Mouse (Mus musculus) MEL (cell line): ENCODE measurements around the gene Arrb1.

Experiments used
- CTCF ChIP-seq, 3 experiments: IDR thresholded peaks in 2 of 3; conservative IDR thresholded peaks in 1 of 3; 2 replicates each; pipeline ENCODE4 v1.5.1; 2011 to 2012; ENCODE audit warnings: low read length in 3 of 3, low read depth in 2 of 3, mild to moderate bottlenecking in 2 of 3, improper control_type of control experiment in 1 of 3, inconsistent platforms in 1 of 3, mixed read lengths in 1 of 3, moderate library complexity in 1 of 3; ENCODE audit not compliant: control insufficient read depth in 1 of 3, insufficient read depth in 1 of 3, poor library complexity in 1 of 3, severe bottlenecking in 1 of 3
- MAX ChIP-seq: IDR thresholded peaks from 2 replicates; pipeline ENCODE4 v1.6.1; 2011; ENCODE audit warnings: low read length, improper control_type of control experiment
- POLR2A ChIP-seq, 2 experiments: IDR thresholded peaks; 2 replicates each; pipeline ENCODE4 v1.6.1; 2011 to 2012; ENCODE audit warnings: low read length in 2 of 2, mild to moderate bottlenecking in 2 of 2, control low read depth in 1 of 2, improper control_type of control experiment in 1 of 2, low read depth in 1 of 2, moderate library complexity in 1 of 2; ENCODE audit not compliant: control insufficient read depth in 1 of 2, insufficient read depth in 1 of 2, poor library complexity in 1 of 2
- SMC3 ChIP-seq: IDR thresholded peaks from 2 replicates; pipeline ENCODE4 v1.6.1; 2011; ENCODE audit warnings: low read depth, low read length, improper control_type of control experiment
- ZKSCAN1 ChIP-seq: IDR thresholded peaks from 2 replicates; pipeline ENCODE4 v1.6.1; 2012; ENCODE audit warnings: low read depth, mild to moderate bottlenecking, inconsistent platforms, low read length, improper control_type of control experiment, moderate library complexity

DNA sequence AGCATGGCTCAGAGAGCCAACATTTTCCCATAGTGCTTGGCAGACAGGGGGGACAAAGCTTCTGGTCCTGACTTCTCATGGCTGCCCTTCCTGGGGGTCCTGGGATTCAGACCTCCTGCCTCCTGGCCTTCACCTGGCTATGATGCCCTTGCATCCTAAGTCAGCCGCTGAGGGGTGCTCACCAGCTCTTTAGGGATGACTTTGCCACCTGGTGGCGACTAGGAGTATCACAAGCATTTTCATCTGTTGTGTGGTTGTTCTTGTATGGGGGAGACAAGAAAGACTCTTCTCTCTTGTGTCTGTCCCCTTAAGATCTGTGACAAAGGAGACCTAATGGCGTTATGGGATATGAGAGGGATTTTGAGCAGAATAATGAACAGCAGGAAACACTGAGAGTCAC is 54.8 kb downstream of the Arrb1 start:
- TF ChIP-seq ZKSCAN1: no peak
- no peak for TF ChIP-seq POLR2A (IDR thresholded peaks at IDR 0.05; ENCODE audit: control insufficient read depth in 1 of 2, insufficient read depth in 1 of 2, low read depth in 1 of 2, low read length in 2 of 2, poor library complexity in 1 of 2)
- no peak for TF ChIP-seq MAX
- peak; percentile 78 to 99 (median 94) for TF ChIP-seq CTCF (IDR thresholded peaks at IDR 0.05 in 2 of 3, conservative IDR thresholded peaks at IDR 0.05 in 1 of 3; ENCODE audit: control insufficient read depth in 1 of 3, insufficient read depth in 1 of 3, low read depth in 2 of 3, low read length in 3 of 3, poor library complexity in 1 of 3, severe bottlenecking in 1 of 3)
- peak; percentile 94 for TF ChIP-seq SMC3
